Mouse (Mus musculus) myocyte (in vitro differentiated cells): ENCODE results near the gene Lyz2.

Experiments used
- CEBPB ChIP-seq: IDR thresholded peaks from 2 replicates; pipeline ENCODE4 v1.6.1; 2011; ENCODE audit warnings: mild to moderate bottlenecking, moderate library complexity; ENCODE audit not compliant: poor library complexity, insufficient read depth, severe bottlenecking
- E2F4 ChIP-seq: IDR thresholded peaks from one replicate; pipeline ENCODE4 v1.6.1; 2011; ENCODE audit warnings: mild to moderate bottlenecking, control low read depth, moderate library complexity; ENCODE audit not compliant: insufficient read depth
- MAX ChIP-seq: IDR thresholded peaks from one replicate; pipeline ENCODE4 v1.6.1; 2011; ENCODE audit warnings: low read depth, mild to moderate bottlenecking, control low read depth
- MYOD1 ChIP-seq, 3 experiments: IDR thresholded peaks; one replicate each; pipeline ENCODE4 v1.6.1; 2011; ENCODE audit warnings: control low read depth in 2 of 3, low read depth in 2 of 3, mild to moderate bottlenecking in 2 of 3, moderate library complexity in 1 of 3; ENCODE audit not compliant: insufficient read length in 2 of 3, control insufficient read depth in 1 of 3
- POLR2A ChIP-seq: IDR thresholded peaks from one replicate; pipeline ENCODE4 v1.6.1; 2011; ENCODE audit warnings: low read depth, mild to moderate bottlenecking, control low read depth, moderate library complexity; ENCODE audit not compliant: insufficient read length
- POLR2AphosphoS2 ChIP-seq: IDR thresholded peaks from one replicate; pipeline ENCODE4 v1.6.1; 2011; ENCODE audit warnings: low read depth, control low read depth; ENCODE audit not compliant: insufficient read length
- REST ChIP-seq: IDR thresholded peaks from one replicate; pipeline ENCODE4 v1.6.1; 2011; ENCODE audit warnings: mild to moderate bottlenecking, control low read depth, moderate library complexity; ENCODE audit not compliant: insufficient read depth, insufficient read length
- SRF ChIP-seq: IDR thresholded peaks from one replicate; pipeline ENCODE4 v1.6.1; 2011; ENCODE audit warnings: low read depth; ENCODE audit not compliant: control insufficient read depth, insufficient read length
- TCF12 ChIP-seq: IDR thresholded peaks from one replicate; pipeline ENCODE4 v1.6.1; 2011; ENCODE audit warnings: mild to moderate bottlenecking, control low read depth; ENCODE audit not compliant: poor library complexity, insufficient read depth, severe bottlenecking
- USF1 ChIP-seq: IDR thresholded peaks from one replicate; pipeline ENCODE4 v1.6.1; 2011; ENCODE audit warnings: low read depth, mild to moderate bottlenecking, control low read depth, moderate library complexity

- TF ChIP-seq MYOD1 (IDR thresholded peaks at IDR 0.05; ENCODE audit: control insufficient read depth in 1 of 3, insufficient read length in 2 of 3, low read depth in 2 of 3): no peak
- TF ChIP-seq MAX: no peak
- TF ChIP-seq POLR2A: no peak
- TF ChIP-seq E2F4: no peak
- TF ChIP-seq POLR2AphosphoS2: no peak
- no peak for TF ChIP-seq TCF12
- no peak for TF ChIP-seq CEBPB
- no peak for TF ChIP-seq USF1
- TF ChIP-seq REST: no peak
- TF ChIP-seq SRF: no peak
Measured at GRCm38 (mm10) chr10:117290046-117290870, 8.1 kb upstream of the Lyz2 start.
